Mouse (Mus musculus) colon, adult 2 months (tissue): ENCODE data around the gene Rffl. TPM values are rescaled to one million over a fixed set of nuclear protein-coding genes. Genes with fewer than 3 reads are reported as not detected.

Source experiments
- polyA plus RNA-seq: library from polyadenylated mRNA; depleted of rRNA; stranded (reverse); fragments of >200 nt; gene quantifications from 2 replicates; pipeline ENCODE4 v1.2.3, GENCODE M21; 2012; rRNA removed

Gene Rffl
- polyA plus RNA-seq = 17.8 and 21.8 TPM in 2 replicates

GRCm38 (mm10) chr11:82871031-82871446, at the start of gene Rffl:
Gene Rffl (minus strand): TSS chr11:82871210.

DNA sequence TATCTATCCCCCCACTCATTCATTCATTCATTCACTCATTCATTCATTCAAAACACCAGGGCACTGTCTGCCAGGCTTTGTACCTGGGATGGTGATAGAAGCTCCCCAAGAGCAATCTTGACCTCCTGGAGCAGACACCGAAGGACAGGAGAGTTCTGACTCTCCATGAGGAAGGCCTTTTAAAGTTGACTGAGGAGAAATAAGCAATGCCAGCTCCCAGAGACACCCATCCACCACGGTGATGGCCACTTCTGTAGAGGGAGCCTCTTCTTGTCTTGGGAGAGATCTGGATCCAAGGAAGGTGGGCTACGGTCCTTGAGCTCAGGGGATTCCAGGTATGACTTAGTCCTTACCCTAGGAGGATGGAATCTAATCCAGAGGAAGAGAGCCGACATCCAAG, 39.2 kb upstream of the Rffl start, which contains the start of gene Unc45b:
Gene Unc45b, plus strand, starts transcription at position 301 of the 400 bp plus-strand sequence.

GRCm38 (mm10) chr11:82907651-82908607, 36.9 kb upstream of the Rffl start, which contains the start of gene Nle1:
Gene Nle1 (minus strand): TSS chr11:82908411.

DNA sequence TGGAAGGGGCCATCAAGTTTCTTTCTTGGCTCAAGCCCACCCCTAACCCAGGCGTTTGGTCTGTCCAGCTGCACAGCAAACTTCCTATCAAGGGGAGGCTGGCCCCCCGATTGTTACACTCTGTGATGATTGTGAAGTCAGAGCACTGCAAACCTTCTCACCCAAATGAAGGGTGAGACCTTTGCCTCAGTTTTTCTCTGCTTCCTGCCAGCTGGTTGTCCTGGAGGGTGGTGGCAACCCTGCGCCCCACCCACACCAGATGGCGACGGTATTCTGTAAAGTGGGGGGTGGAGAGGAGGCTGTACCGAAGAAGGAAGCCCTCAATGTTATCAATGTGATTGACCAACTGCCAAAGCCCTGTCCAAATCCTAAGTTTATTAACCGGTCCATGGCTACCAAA, 20.9 kb upstream of the Rffl start, which contains the start of gene Fndc8:
Gene Fndc8, plus strand, starts transcription at position 189 of the 400 bp plus-strand sequence.

DNA sequence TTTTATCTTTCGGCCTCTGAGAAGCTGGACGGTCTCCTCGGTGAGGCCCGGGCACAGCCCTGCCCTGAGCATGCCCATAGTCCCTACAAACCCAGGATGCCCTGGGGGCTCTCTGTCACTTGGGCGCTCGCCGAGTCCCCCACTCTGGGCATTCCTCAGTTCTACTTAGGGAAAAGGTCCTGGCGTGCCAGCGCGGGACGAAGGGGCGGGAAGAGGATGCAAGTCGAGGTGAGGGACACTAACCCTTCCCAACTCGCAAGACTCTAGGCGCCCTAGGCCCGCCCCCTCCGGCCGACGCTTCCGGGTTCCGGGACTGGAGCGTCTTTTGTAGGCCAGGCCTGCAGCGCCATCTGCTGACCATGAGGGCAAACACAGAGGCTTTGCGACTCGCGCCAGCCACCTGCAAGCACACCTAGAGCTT, 19.3 kb upstream of the Rffl start, which contains the start of gene Rad51d:
Gene Rad51d, minus strand, starts transcription at position 273 of the 421 bp plus-strand sequence.

GRCm38 (mm10) chr11:82780983-82781903, 89.8 kb downstream of the Rffl start, which contains the start of gene Lig3:
Gene Lig3 (plus strand): TSS chr11:82781108.

GRCm38 (mm10) chr11:82763742-82764437, 107.1 kb downstream of the Rffl start, which contains the start of the genes Cct6b and Zfp830:
Gene Cct6b (minus strand): TSS chr11:82764321.
Gene Zfp830 (plus strand): TSS chr11:82764345.

Other genes starting within 250 kb of the Rffl start
- 0.17 TPM in 1 of 2 replicates, not detected in the other for gene Cct6b, start 106.9 kb downstream of the Rffl start, polyA plus RNA-seq
- 5.2 and 7.0 TPM in 2 replicates for gene Zfp830, start 106.9 kb downstream of the Rffl start, polyA plus RNA-seq
- 9.1 and 11.4 TPM in 2 replicates for gene Lig3, start 90.1 kb downstream of the Rffl start, polyA plus RNA-seq
- gene Rad51d, start 19.4 kb upstream of the Rffl start, polyA plus RNA-seq = 16.4 and 16.5 TPM in 2 replicates
- gene Fndc8, start 20.9 kb upstream of the Rffl start, polyA plus RNA-seq = 0.47 and 0.56 TPM in 2 replicates
- gene Nle1, start 37.2 kb upstream of the Rffl start, polyA plus RNA-seq = 35.4 and 36.8 TPM in 2 replicates
- 1.0 and 1.6 TPM in 2 replicates for gene Unc45b, start 39.3 kb upstream of the Rffl start, polyA plus RNA-seq
- gene Slfn5, start 80.1 kb upstream of the Rffl start, polyA plus RNA-seq = 0.74 and 2.1 TPM in 2 replicates
- gene Slfn9, start 120.6 kb upstream of the Rffl start, polyA plus RNA-seq = 0.97 and 1.2 TPM in 2 replicates
- 0.23 and 0.30 TPM in 2 replicates for gene Slfn8, start 149.6 kb upstream of the Rffl start, polyA plus RNA-seq
- gene Slfn2, start 193.9 kb upstream of the Rffl start, polyA plus RNA-seq = 2.1 and 2.2 TPM in 2 replicates
- gene Slfn1, start 245.6 kb upstream of the Rffl start, polyA plus RNA-seq = 0.15 and 0.20 TPM in 2 replicates